Mouse (Mus musculus): ENCODE data around the gene Ttc7. TPM values are rescaled to one million over a fixed set of nuclear protein-coding genes. Genes with fewer than 3 reads are reported as not detected.

Ttc7 gene
- total RNA-seq (2017) = 42.8 and 78.2 TPM in 2 replicates

DNA sequence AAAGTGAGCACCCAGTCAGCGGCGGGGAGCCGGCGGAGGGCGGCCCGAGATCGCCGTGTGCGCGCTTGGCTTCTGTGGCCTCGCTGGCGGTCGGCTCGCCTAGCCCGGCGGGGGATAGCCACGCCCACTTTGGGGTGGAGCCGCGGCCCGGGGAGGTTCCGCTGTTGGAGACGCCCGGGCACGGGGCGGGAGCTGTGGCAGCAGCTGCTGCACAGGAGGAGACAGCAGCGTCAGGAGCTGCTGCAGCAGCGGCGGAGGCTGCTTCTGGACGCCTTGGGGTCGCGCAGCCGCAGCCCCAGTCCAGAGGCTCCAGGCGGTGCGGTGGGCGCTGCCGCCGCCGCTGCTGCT lies at the start of gene Ttc7:
TSS of gene Ttc7 (plus strand) at position 181 of the 348 bp plus-strand sequence.
- peak; percentile 67 for ATAC-seq (replicated peaks; ENCODE audit: low read depth, poor library complexity, severe bottlenecking)

DNA sequence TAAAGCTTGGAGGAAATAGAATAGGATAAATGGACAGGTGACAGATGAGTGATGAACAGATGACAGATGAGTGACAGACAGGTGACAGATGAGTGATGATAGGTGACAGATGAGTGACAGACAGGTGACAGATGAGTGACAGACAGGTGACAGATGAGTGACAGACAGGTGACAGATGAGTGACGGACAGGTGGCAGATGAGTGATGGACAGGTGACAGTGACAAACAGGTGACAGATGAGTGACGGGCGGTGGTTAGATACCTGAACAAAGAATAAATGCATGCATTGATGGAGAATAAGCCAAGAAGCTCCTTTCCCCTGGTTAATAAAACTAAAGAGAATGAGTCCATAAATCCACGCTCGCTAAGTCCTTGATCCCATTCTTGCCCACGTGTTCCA lies 47.7 kb upstream of the Ttc7 start:
- no peak for ATAC-seq (replicated peaks; ENCODE audit: low read depth, poor library complexity, severe bottlenecking)

DNA sequence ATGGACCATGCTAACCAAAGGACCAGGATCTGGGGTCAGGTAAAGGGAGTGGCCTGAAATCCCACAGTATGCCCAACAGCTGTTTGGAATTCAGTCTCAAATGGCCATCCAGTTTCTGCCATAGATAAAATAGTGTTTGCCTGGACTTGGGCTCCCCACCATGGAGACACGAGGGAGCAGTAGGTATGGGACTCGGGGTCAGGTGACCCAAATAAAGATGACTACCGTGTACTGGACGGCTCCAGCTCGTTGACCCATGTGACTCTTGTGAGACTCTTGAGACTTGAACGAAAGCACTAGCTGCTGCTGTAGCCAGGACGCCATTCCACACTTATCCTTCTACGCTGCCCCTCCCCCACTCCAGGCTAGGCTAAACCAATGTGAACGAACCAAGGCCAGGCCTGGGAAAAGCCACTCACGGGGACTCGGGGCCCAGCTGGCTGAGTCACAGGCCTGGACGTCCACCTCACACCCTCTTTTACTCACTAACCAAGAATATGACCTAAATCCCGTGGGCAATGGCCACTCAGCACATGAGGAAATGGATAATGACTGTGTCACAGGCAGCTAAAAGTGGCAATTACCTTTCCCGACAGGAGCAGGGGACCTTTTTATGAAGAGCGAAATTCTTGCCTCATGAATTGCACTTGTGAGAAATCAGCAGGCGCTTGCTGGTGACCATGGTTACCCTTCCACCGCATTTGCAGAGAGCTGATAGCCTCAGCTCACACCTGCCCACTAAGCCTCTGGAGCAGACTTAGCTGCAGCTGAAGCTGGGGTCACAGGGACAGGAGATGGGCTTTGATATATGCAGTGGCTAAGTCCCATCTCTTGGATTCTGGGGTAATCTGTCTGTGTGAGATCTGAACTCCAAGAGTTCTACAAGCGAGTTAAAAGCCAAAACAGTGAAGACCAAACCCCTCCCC lies 45.7 kb upstream of the Ttc7 start:
- no peak for ATAC-seq (replicated peaks; ENCODE audit: low read depth, poor library complexity, severe bottlenecking)

DNA sequence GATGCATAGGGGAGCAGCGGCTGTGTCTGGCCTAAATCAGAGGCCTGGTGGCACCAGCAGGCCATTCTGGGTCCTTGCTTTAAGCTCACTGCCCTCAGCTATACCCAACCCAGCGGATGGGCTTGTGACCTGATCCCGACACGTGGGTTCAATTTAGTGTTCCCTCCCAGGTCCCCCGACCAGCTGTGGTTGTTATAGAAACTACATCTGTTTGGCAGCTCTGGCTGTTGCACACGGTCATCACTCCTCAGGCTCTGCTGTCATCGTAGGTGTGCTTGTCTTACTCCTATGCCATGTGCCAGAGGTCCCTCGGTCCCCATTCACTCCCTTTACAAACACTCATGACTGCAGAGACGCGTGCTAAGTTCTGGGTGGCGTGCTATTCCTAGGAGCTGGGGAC lies 44.9 kb upstream of the Ttc7 start:
- no peak for ATAC-seq (replicated peaks; ENCODE audit: low read depth, poor library complexity, severe bottlenecking)

DNA sequence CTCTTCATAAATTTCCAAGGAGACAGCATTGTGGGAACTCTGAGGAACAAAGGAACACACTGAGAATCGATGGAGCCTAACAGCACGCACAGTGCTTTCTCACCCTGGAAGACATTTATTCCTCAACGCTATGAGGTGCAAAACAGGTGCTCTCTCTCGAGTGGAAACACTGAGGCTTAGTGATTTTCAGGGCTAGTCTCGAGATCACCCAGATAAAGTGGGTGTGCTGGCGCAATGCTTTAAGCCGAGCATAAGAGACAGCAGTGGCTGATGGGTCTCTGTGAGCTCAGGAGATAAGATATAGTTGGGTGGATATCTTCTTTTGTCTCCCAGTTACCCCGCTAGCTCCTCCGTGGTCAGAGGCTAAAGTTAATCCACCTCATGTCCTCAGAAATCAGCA lies 36.6 kb upstream of the Ttc7 start:
- no peak for ATAC-seq (replicated peaks; ENCODE audit: low read depth, poor library complexity, severe bottlenecking)

DNA sequence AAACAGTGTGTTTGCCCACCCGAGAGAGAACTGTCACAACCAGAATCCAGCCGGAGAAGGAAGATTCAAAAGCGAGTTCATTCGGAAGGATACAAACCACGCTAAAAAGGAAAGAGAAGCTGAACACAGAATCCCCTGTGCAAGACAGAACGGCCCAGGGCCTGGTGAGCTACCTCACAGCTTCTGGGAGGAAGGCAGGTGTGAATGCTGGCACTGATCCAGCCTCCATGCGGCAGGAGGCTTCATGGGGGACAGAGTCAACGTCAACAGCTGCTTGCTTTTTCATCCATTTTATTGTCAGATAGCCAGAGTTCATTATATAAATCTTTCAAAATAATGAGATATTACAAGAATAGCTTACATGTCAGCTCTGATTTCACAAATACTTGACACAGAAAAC lies 28.3 kb upstream of the Ttc7 start:
- no peak for ATAC-seq (replicated peaks; ENCODE audit: low read depth, poor library complexity, severe bottlenecking)

DNA sequence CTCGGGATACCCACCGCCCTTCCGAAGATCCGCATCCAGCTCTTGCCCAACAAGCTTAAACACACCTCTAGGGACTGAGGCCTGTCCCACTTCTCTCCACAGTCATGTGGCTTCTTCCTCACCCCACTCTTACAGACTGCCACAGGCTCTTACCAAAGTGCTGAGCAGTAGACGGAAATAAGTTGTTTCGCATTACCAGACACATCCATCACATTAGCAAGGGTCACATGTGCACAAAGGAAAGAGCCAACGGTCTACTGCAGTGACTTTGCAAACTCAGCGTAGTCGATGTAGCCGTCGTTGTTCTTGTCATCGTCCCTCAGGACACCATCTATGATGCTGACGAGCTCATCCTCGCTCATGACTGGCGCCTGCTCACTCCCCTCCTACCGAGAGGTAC lies 27.0 kb upstream of the Ttc7 start:
- peak; percentile 95 for ATAC-seq (replicated peaks; ENCODE audit: low read depth, poor library complexity, severe bottlenecking)

DNA sequence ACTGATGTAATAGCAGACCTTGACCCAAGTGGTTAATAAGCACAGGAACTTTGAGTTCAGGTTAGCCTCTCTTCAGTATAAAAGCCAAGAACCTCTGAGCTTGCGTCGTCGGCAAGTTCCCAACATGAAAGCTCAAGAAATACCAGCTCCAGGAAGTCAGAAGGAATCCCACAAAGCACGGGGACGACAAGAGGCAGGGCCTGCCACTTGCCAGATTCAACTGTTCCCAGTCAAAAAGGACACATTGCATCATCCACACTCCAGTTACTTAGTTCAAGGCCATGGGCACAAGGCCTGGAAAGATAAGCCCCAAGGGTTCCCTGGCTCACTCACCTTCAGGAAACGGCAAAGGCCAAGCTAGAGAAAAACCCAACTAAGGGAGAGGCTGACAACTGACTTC lies 19.3 kb upstream of the Ttc7 start:
- no peak for ATAC-seq (replicated peaks; ENCODE audit: low read depth, poor library complexity, severe bottlenecking)

DNA sequence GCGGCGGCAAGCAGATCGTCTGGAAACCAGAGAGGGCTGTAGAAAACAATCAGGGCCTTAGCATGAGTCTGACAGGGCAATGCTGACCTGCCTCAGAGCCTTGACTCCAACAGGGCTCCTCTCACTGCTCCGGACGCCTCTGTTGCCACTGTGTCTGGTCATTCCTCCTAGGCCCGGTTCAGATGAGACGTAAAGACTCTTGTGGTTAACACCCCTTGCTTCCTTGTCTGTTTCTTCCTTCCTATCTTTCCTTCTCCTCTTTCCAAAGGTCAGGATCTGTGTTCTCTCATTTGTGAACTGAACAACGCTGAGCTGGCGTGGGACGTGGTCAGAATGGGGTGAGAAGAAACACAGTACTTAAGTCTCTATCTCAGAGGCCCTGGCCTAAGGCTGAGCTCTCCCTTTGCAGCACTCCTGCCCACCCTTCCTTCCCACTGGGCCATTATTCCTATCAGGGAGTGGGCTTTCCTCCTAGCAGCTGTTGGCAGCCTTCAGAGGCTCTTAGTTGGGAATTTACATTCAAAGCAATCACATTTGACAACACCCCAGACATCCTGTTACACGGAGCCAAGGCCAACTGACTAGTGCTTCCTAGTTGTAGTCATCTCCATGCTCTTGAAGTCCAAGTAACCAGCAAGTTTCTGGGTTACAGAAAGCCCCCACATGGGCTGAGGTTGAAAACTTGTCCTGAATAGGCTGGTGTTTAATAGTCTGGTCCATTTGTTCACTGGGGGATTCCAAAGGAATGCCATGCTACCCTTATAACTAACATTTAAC lies 18.4 kb upstream of the Ttc7 start:
- ATAC-seq (replicated peaks; ENCODE audit: low read depth, poor library complexity, severe bottlenecking) = no peak

DNA sequence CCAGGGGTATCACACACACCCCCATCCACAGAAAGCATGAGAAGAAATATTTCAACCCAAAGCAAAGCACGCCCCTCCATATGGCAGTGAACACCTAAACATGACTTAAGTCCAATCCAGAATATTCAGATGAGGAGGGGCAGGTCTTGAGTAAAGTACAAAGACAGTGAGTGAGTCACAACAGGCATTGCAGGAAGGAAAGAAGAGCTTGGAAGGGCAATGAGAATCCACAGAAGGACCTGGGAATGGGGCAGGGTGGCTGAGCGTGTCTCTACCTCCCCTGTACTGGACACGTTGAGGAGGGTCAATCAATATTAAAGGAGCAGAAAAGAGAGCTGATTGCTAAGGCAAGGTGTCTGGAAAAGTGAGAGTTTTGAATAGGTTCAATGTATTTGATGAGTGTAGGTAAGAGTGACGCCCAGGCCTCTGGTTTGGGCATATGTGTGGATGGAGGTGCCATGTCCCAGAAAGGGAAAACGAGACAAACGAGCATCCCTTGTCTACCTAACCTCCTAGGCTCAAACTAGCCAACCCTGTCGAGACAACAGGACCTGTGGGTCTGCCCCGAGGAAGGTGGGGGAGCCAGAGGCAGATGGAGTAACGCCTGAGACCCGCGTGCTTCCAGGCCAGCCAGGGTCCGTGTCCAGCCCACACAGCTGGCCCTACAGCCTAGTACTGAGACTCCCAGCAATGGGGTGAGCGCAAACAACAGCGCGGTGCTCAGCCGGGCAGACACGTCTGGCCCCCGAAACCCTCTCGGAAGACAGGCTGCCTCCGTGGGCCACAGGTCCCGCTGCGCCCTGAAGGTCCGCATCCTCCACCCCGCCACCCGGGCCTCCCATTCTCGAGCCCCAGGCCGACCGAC lies 17.5 kb upstream of the Ttc7 start:
- peak; percentile 22 for ATAC-seq (replicated peaks; ENCODE audit: low read depth, poor library complexity, severe bottlenecking)

DNA sequence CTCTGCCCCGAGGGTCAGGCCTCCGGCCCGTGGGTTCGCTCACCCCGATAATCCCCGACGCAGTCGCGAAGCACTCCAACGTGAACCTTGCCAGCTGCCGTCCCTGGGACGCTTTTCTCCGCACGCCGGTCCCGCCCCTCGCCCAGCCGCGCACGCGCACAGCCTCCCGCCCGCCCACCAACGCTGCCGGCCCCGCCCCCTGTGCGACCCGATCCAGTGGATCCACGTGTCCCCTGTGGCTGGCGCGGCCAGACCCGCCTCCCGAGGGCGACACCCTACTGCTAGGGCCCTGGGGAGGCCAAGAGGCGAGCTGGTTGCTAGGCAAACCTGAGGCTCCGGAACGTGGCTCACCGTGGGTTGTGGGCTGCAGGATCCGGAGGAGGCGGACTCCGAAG lies 16.9 kb upstream of the Ttc7 start, which contains the start of gene Mcfd2:
TSS of gene Mcfd2 (minus strand) at position 144 of the 395 bp plus-strand sequence.
- peak; percentile 97 for ATAC-seq (replicated peaks; ENCODE audit: low read depth, poor library complexity, severe bottlenecking)

DNA sequence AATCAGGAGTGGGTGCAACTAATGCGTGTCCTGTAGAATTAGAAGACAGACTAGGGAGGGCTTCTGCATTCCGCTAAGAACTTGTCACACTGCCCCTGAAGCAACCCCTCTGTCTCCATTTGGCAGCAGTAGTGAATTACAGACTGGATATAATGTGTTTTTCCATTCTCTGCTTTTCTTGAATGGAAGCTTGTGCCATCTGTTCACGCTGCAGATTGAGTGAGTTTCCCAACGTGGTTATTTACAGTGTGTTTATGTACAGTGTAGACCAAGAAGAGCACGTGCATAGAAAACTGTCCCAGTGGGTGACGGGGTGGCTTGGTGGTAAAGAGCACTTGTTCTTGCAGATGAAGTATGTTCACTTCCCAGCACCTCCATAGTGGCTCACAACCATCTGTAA lies 13.2 kb upstream of the Ttc7 start:
- ATAC-seq (replicated peaks; ENCODE audit: low read depth, poor library complexity, severe bottlenecking) = no peak

DNA sequence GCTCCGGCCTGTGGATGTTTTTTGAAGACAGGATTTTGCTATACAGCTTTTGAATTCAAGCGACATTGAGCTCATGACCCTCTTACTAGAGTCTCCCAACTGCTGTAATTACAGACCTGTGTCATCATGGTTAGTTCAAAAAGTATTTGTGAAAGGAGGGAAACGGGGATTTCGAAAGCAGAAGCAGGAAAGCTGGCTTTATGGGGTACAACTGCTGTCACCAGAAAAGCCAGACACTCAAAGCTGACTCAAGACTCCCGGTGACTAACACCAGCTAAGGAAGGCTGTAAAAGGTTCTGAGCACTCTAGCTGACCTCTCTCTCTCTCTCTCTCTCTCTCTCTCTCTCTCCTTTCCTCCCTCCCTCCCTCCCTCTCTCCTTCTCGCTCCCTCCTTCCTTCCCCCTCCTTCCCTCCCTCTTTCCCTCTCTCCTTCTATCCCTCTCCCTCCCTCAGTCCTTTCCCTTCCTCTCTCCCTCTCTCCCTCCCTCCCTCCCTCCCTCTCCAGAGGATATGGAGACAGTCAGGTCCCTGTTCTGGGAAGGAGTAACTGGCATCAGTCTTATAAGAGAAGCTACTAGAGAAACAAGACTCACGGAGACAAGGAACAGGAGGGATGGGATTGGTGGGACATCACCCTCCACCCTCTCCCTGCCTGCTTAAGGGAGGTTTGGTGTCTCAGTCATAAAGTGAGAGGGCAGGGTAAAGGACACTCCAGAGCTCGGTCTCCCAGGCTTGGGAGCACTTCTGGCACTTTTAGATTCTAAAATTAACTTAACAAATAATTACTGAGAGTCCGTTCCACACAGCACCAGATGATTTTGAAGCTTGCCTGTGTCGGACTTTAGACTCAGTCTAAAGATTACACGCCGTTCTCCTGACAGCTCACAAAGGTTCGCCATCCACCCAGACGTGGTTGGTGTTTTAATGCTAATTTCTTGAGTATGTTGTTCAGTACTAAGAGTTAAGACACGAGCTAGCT lies 7.0 kb upstream of the Ttc7 start:
- ATAC-seq (replicated peaks; ENCODE audit: low read depth, poor library complexity, severe bottlenecking) = peak; percentile 47

DNA sequence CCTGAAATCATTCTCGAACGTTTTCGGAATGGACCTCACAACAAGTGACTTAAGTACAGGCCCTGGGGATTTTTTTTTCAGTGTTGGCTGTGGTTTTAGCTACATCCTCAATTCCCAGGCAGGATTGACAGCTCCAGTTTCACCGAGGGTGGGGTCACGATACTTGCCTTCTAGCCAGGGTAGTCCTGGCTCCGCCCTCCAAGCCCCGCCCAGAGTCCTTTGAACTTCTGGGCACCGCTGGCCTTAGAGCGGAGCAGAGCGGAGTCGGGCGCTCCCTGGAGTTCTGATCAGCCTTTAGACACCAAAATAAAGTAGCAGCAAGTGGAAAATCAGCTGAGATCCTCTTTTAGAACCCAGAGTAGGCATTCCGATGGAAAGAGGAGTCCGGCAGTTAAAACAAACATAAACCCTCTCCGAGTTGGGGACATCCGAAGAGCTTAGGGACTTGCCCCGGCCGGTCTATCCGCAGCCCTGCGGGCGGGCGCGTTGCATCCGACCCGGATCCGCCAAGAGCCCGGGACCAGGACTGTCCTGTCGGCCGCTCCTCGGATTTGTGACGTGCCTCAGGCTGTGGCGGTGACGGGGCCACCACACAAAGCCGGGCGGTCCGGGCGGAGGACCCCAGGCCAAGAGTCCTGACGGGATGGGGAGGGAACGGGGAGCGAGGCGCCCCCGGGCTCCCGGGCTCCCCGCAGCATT lies 530 bp upstream of the Ttc7 start:
- ATAC-seq (replicated peaks; ENCODE audit: low read depth, poor library complexity, severe bottlenecking) = peak; percentile 75

DNA sequence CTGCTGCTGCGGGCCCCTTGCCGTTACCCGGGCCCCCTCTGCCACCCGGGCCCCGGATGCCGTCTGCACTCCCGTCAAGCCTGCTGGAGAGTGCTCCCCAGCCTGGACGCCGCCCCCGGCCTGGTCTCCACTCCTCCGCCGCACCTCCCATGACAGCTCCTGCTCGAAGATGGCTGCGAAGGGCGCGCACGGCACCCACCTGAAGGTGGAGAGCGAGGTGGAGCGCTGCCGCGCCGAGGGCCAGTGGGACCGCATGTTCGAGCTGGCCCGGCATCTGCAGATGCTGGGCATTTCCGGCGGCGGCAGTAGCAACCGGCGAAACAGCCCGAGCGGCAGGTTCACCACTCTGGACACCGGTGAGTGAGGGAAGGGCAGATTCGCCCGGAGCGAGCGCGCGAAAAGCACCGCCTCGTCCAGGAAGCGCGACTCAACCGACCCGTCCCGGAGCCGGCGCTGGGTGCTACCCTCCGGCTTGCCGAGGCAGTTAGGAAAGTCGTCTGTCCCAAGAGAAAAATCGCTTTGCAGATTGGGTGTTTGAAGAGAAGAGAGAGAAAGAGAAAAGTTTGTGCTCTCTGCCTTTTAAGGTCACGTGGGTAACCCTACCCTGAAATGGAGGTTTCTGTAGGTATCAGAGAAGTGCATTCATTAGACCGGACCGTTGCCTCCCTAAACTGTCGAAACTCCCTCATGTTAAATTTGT lies 519 bp downstream of the Ttc7 start:
- ATAC-seq (replicated peaks; ENCODE audit: low read depth, poor library complexity, severe bottlenecking) = no peak; the same call in 1 of the 2 replicates

DNA sequence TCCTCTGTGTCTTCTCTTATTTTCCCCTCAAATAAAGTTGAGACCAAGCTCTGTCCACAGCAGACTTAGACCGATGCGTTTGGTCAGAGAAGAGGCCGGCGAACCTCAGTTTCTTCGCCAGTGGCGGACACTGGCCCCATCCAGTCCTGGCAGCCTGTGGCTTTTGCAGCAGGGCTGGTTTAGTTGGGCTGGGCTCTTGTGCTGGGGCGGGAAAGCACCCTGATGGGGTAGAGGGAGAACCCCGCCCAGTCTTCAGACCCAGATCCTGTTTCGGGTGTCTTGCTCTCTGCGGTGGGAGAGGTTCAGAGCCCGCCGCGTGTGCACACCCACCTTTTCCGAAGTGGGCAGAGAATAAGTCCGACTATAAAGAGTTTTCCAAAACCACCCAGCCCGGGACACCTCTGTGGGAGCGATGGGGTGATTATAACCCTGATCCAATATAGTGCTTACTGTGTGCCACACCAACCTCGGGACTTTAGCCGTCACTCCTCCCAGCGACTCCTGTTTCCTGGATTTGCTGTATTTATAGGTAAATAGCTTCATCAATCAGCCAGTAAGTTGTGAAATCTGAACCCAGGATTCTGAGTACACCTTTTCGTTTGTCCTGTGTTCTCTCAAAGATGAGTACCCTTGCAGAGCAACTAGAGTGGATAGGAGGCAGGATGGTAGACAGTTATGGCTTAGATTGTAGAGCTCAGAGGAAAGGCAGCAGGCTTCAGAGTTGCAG lies 1.2 kb downstream of the Ttc7 start:
- ATAC-seq (replicated peaks; ENCODE audit: low read depth, poor library complexity, severe bottlenecking) = peak; percentile 60

DNA sequence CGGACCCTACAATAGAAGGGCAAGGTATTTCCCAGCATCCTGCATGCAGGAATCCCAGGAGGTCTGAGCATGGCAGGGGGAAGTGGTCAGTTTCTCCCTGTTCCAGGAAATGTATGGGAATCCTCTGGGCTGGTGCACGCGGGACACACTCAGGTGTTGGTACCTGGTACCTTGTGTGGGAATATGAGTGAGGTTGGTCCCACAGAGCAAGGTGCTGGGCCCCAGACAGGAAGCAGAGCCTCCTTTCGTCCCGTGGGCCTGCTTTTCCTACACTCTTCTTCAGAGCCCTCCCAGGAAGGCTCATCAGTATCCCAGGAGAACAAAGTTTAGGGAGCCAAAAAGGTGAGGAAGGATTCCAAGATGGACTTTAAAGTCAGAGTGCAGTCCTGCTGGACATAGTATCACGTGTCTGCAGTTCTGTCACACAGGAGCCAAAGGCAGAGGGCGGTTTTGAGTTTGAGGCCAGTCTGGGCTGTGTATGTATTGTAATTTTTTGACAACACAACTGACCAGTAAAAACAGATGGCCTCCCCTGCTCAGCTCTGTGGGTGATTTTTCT lies 1.9 kb downstream of the Ttc7 start:
- no peak for ATAC-seq (replicated peaks; ENCODE audit: low read depth, poor library complexity, severe bottlenecking)
